Mouse (Mus musculus) CD8-positive naive resting alpha-beta T cell, adult 57 days (primary cell): ENCODE results near the gene A330070K13Rik. TPM values are rescaled to one million over a fixed set of nuclear protein-coding genes. Genes with fewer than 3 reads are reported as not detected.

Source experiments
- total RNA-seq: library from RNA; stranded (reverse); gene quantifications from one replicate; pipeline ENCODE4 v1.2.4, GENCODE M21; 2023

Gene A330070K13Rik
- not detected for total RNA-seq

DNA sequence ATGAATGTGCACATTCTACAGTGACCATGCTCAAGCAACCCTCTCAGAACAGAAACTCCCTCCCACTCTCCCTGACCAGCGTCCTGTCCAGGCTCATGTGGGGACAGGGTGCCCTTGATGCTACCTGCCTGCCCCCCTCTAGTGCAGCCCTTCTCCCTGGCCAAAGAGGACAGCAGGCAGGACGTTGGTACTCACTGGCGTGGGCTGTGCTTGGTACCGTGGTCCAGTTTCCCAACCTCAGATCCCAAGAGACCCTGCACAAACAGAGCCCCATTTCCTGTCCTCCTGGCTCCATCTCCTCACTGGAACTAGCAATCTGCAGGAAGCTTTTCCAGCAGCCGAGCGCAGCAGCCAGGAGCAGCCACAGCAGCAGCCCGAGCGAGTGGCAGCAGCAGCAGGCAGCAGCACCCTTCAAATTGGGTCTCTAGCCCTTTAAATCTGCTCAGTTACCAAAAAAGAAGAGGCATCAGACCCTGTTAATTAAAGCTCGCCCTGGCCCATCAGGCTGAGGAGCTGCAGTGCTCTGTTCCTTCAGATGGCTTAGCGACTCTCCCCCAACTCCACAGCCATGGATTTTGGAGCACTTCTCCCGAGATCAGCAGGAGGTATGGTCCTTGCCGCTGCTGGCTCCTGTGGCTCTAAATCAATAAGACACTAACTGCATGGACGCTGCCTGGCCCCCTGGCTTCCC is at the start of gene A330070K13Rik:
TSS of gene A330070K13Rik (minus strand) at position 410 of the 691 bp plus-strand sequence.

GRCm38 (mm10) chr5:130369237-130369636 is 15.2 kb downstream of the A330070K13Rik start, which contains the start of gene Caln1:
Gene Caln1 (plus strand): TSS chr5:130369455.

Other genes starting within 250 kb of the A330070K13Rik start
- 2.0 TPM for gene Kctd7, start 239.8 kb downstream of the A330070K13Rik start, total RNA-seq
- gene Rabgef1, start 212.8 kb downstream of the A330070K13Rik start, total RNA-seq = 35.2 TPM
- 56.8 TPM for gene Tmem248, start 167.6 kb downstream of the A330070K13Rik start, total RNA-seq
- gene Sbds, start 129.1 kb downstream of the A330070K13Rik start, total RNA-seq = 93.7 TPM
- 25.7 TPM for gene Tyw1, start 129.0 kb downstream of the A330070K13Rik start, total RNA-seq
- not detected for gene Caln1, start 15.2 kb downstream of the A330070K13Rik start, total RNA-seq